Mouse (Mus musculus) spleen, adult 18-20 months (tissue): ENCODE measurements around the gene Sytl3.
A peak's percentile ranks its signal among the peaks of the same experiment; 100 is the strongest.

ENCODE experiments used
- DNase-seq, 2 experiments: peaks; one replicate each; pipeline ENCODE4 v3.0.0; 2022; ENCODE audit warnings: mixed read lengths in 2 of 2

Sytl3 gene

GRCm38 (mm10) chr17:6782033-6782526 lies 123.2 kb downstream of the Sytl3 start:
- DNase-seq: peak; percentile 41 to 58

- peak; percentile 88 to 93 for DNase-seq
Measured at GRCm38 (mm10) chr17:6782611-6783005, 123.7 kb downstream of the Sytl3 start, which contains the start of gene Ezr. Ezr (minus strand) TSS chr17:6782784.

- peak; percentile 43 to 61 for DNase-seq
Measured at GRCm38 (mm10) chr17:6783006-6783661, 124.2 kb downstream of the Sytl3 start.

DNA sequence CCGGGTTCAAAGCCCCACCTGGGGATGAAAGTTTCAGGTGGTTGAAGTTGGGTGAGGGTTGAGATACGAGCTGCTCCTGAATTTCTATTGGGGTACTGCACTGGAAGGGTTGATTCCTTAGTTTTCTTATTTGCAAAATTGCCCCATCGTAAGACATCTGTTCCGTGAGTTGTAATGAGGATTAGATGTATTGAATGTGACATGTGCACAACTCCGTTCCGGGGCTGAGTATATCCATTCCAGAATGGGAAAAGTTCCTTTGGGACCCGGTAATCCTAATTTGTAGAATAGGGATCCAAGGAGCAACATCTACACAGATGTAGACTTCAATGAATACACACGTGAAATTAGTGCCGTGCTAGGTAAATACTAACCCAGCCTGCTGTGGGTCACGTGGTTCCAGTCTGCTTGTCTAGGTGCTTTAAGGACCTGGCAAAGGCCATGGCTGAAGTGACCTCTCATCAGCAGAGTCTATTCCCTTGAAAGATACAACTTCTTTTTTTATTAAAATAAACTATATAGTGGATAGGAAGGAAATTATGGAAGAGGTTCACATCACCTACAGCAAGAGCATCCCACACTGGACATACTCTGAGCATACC lies 125.0 kb downstream of the Sytl3 start:
- DNase-seq: no peak

DNA sequence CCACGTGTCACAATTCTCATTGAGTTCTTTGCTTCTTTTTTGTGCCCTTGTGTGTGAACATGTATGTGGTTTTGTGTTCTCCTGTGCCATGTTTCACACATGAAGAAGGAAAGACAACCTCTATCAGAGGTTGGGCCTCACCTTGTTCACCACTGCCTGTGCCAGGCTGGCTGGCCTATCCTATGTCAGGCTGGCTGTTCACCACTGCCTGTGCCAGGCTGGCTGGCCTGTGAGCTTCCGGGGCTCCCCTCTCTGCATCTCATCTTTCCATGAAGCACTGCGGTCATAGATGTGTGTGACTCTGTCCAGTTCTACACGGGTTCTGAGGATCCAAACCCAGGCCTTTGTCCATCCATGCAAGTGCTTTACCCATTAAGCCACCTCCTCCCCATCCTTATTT lies 128.3 kb downstream of the Sytl3 start:
- DNase-seq: no peak
